Mouse (Mus musculus): ENCODE measurements around the gene Gm38393.

Gene Gm38393

GRCm38 (mm10) chr7:60004606-60005330 is at the start of gene Gm38393, which contains the start of gene Snurf:
Gm38393 (minus strand) TSS chr7:60005064.
Snurf (minus strand) TSS chr7:60005049.
- in situ Hi-C loops (cut with MboI, MseI) = no loop called here

- in situ Hi-C loops (cut with MboI, MseI) = no loop called here
Observed at GRCm38 (mm10) chr7:60047481-60048201, 42.8 kb upstream of the Gm38393 start.

- in situ Hi-C loops (cut with MboI, MseI) = no loop called here
Observed at GRCm38 (mm10) chr7:60013186-60013585, 8.3 kb upstream of the Gm38393 start.

- in situ Hi-C loops (cut with MboI, MseI) = no loop called here
Observed at GRCm38 (mm10) chr7:60007727-60008360, 3.0 kb upstream of the Gm38393 start.

- in situ Hi-C loops (cut with MboI, MseI) = no loop called here
Observed at GRCm38 (mm10) chr7:60006262-60006661, 1.4 kb upstream of the Gm38393 start.

GRCm38 (mm10) chr7:60003921-60004605 is 801 bp downstream of the Gm38393 start:
- in situ Hi-C loops (cut with MboI, MseI) = no loop called here

- in situ Hi-C loops (cut with MboI, MseI) = no loop called here
Observed at GRCm38 (mm10) chr7:60003006-60003865, 1.6 kb downstream of the Gm38393 start.

GRCm38 (mm10) chr7:59978646-59979045 is 26.2 kb downstream of the Gm38393 start:
- in situ Hi-C loops (cut with MboI, MseI) = no loop called here
